18 mouse cellular contexts compared by ENCODE assay signal in the genomic region with DNA sequence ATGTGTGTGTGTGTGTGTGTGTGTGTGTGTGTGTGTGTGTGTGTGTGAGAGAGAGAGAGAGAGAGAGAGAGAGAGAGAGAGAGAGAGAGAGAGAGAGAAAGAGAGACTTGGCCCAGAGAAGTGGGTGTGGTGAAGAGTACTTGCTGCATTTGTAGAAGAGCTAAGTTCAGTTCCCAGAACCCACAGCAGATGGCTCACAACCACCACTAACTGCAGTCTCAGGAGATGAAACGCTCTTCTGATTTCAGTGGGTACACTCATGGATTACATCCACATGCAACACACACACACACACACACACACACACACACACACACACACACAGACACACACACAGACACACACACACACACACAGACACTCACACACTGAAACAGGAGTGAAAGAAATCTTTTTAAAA. TPM values are rescaled to one million over a fixed set of nuclear protein-coding genes. Genes with fewer than 3 reads are reported as not detected.
DNase-seq lines count a peak whose midpoint lies in the region; ATAC-seq and TF ChIP-seq lines count a peak whose summit lies in the region.
"Not testable (repeated sequence)": the region's sequence is repeated elsewhere in the genome, so short reads cannot be mapped to it uniquely, and the experiment has no call there.
"Had no signal": no experiment of that assay in that cellular context is flagged by ENCODE, and none has a peak within 500 bp of the region (broad histone marks: within the 10 kb centered on the region; RNA-seq: fewer than 3 reads in every experiment).

No protein-coding gene starts in this region.

- peak; percentile 85 for TF ChIP-seq CTCF in cortical plate, adult 2 months (IDR thresholded peaks at IDR 0.05; ENCODE audit: extremely low read depth, insufficient read depth, low read length)
- peak; percentile 51 for TF ChIP-seq CTCF in left cerebral cortex, adult 2 months (IDR thresholded peaks at IDR 0.05)

- not testable (repeated sequence) for H3K4me3 ChIP-seq in cortical plate, adult 2 months (ENCODE audit: insufficient read depth, low read length); left cerebral cortex, adult 2 months; midbrain, embryonic 15.5 days

- 0 out of 2 replicates have a peak, but pooled peaks have one; percentile 69 for ATAC-seq in midbrain, embryonic 15.5 days (replicated peaks)

- H3K36me3 ChIP-seq in midbrain, embryonic 15.5 days (replicated peaks): not testable (repeated sequence)

- DNase-seq in Muller cell, postnatal 12 days (ENCODE audit: inconsistent ontology term): peak; percentile 14
- DNase-seq in frontal cortex, postnatal 14 days (ENCODE audit: low spot score in 2 of 2): peak; percentile 13 to 42
- DNase-seq in layer of hippocampus, adult 11-12 months (ENCODE audit: low spot score): peak; percentile 64
- peak; percentile 32 to 48 for DNase-seq in left cerebral cortex, adult 2 months (ENCODE audit: extremely low spot score in 1 of 2, low spot score in 2 of 2)
- peak; percentile 76 to 77 for DNase-seq in right cerebral cortex, postnatal 10 days (ENCODE audit: low spot score in 2 of 2)

- not testable (repeated sequence) for H3K4me2 ChIP-seq in midbrain, embryonic 15.5 days

- not testable (repeated sequence) for H3K27me3 ChIP-seq in midbrain, embryonic 15.5 days (replicated peaks)

- H3K9ac ChIP-seq in midbrain, embryonic 15.5 days: not testable (repeated sequence)

- H3K27ac ChIP-seq in cortical plate, adult 2 months (ENCODE audit: insufficient read depth, low read length); left cerebral cortex, adult 2 months; midbrain, embryonic 15.5 days: not testable (repeated sequence)

- not testable (repeated sequence) for H3K9me3 ChIP-seq in midbrain, embryonic 15.5 days

- intact Hi-C loops in left cerebral cortex, adult 2 months (cut with DNase I): loop anchor here (2.0 to 5.0 kb wide), 2 partner anchors 457 to 1280 kb away; a partner anchor contains a TSS

- not testable (repeated sequence) for H3K4me1 ChIP-seq in cortical plate, adult 2 months (ENCODE audit: control insufficient read depth, insufficient read depth, low read length); midbrain, embryonic 15.5 days

- TF ChIP-seq POLR2A in cortical plate, adult 2 months (IDR thresholded peaks at IDR 0.05; ENCODE audit: extremely low read depth, insufficient read depth, low read length): not testable (repeated sequence)

- WGBS in midbrain, embryonic 15.5 days: 36% methylated on average over 1 of the region's 1 CpGs

RNA-seq across cellular contexts. Expression of a gene that starts 31.3 kb away (rescaled TPM):
- polyA plus RNA-seq in cortical plate, adult 2 months (2012; rRNA removed): not detected in 2 replicates
- total RNA-seq in left cerebral cortex, adult 2 months (2021): not detected
- 0.14 TPM in 1 of 2 replicates, not detected in the other for polyA plus RNA-seq in midbrain, embryonic 15.5 days (2015; fragmentation: Nextera tagmentation; extraction: Ambion mirVana)
- total RNA-seq: adrenal gland, adult 2 months; gastrocnemius, postnatal 14 days; heart, adult 8-10 months; heart, postnatal 10 days; monocyte, adult 5-6 weeks; neutrophil, adult 5-6 weeks had no signal
- polyA plus RNA-seq: adrenal gland, adult 2 months; CD4-positive, CD25-positive, alpha-beta regulatory T cell, adult 4 months; forebrain, embryonic 12.5 days; hindbrain, embryonic 13.5 days; limb, embryonic 11.5 days; thymus, adult 2 months had no signal

Comparison
In these comparisons a context has a peak if more than half of its experiments do, and no peak if none do; other contexts are left out.
1. DNase-seq: peak in every context shown above with its lines; median percentile 76 in right cerebral cortex, postnatal 10 days; 64 in layer of hippocampus, adult 11-12 months; 40 in left cerebral cortex, adult 2 months; 28 in frontal cortex, postnatal 14 days; 14 in Muller cell, postnatal 12 days.